Mouse (Mus musculus) liver, embryonic 14.5 days (tissue): ENCODE data around the gene Ap5z1.

Source experiments
- CTCF ChIP-seq: IDR thresholded peaks from 2 replicates; pipeline ENCODE4 v1.5.1; 2016; ENCODE audit warnings: antibody characterized with exemption, low read depth, control low read depth
- EP300 ChIP-seq: IDR thresholded peaks from 2 replicates; pipeline ENCODE4 v1.6.1; 2016; ENCODE audit warnings: antibody characterized with exemption, low read depth

DNA sequence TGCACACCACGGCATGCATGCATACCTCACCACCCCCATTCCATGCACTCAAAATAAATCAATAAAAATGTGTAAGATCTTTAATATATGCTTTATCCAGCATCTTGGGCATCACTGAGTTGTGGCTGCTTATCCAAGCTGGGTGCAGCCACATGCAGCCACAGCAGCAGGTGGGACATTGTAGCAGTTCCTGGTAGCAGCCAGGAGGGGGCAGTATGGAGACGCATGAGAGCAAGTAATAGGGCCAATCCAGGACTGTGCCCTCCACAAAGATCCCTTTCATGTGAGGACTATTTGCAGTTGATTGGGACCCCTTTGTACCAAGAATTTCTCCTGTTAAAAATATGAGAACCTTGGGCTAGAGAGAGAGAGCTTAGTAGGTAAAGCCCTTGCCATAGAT lies 18.8 kb downstream of the Ap5z1 start:
- TF ChIP-seq CTCF, result peak; percentile 91
- TF ChIP-seq EP300, result no peak
